Mouse (Mus musculus): Measurements from ENCODE around the gene Stambpl1.

DNA sequence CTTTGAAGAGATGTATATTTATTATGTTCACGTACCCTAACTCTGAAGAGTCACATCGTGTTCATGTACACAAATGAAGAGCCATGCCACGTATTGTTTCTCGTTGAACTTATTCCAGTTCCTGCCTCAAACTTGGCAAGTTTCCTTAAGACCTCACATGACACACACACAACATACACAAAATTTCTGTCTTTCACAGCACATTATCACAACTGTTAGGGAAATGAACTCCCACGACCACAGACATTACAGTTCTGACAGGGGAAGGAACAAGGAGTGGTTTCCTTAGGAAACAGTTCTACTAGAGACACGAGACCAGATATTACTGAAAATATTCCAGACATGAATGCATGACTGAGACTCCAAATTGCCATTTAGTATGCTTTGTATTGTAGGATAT is 91.6 kb downstream of the Stambpl1 start:
- TF ChIP-seq CTCF (conservative IDR thresholded peaks at IDR 0.05; ENCODE audit: insufficient read depth, insufficient read length, low read depth, low read length) (no peak), POLR2A (IDR thresholded peaks at IDR 0.05; ENCODE audit: low read depth, low read length) (no peak)
